Mouse (Mus musculus) kidney, embryonic 14.5 days (tissue): ENCODE data around the gene Vps25. TPM values are rescaled to one million over a fixed set of nuclear protein-coding genes. Genes with fewer than 3 reads are reported as not detected.

Experiments used
- ATAC-seq: fragments of 200-750 bp; cut with Nextera tagmentation; 2 replicates; pipeline ENCODE4 v1.8.0; 2017; ENCODE audit warnings: moderate number of reproducible peaks, mild to moderate bottlenecking, moderate TSS enrichment, moderate library complexity; ENCODE audit not compliant: low FRiP score, low TSS enrichment
- H3K27ac ChIP-seq: fragments of 300-500 bp; sonication (generic); 2 replicates; pipeline ENCODE4 v1.5.1; 2014; ENCODE audit warnings: low read depth, mild to moderate bottlenecking, low read length, moderate library complexity, mixed read lengths
- H3K27me3 ChIP-seq: fragments of 300-500 bp; sonication (generic); 2 replicates; pipeline ENCODE4 v1.6.1; 2014; ENCODE audit warnings: mild to moderate bottlenecking, low read length; ENCODE audit not compliant: control insufficient read depth, insufficient read depth
- H3K36me3 ChIP-seq: fragments of 300-500 bp; sonication (generic); 2 replicates; pipeline ENCODE4 v1.6.1; 2014; ENCODE audit warnings: low read length, mixed read lengths; ENCODE audit not compliant: control insufficient read depth, insufficient read depth
- H3K4me1 ChIP-seq: fragments of 300-500 bp; sonication (generic); 2 replicates; pipeline ENCODE4 v1.6.1; 2014; ENCODE audit warnings: low read length, mixed read lengths; ENCODE audit not compliant: control insufficient read depth, insufficient read depth
- H3K4me2 ChIP-seq: fragments of 300-500 bp; sonication (generic); replicated peaks from 2 replicates; pipeline ENCODE4 v1.6.1; 2014; ENCODE audit warnings: low read depth, mild to moderate bottlenecking, low read length
- H3K4me3 ChIP-seq: fragments of 300-500 bp; sonication (generic); 2 replicates; pipeline ENCODE4 v1.5.1; 2014; ENCODE audit warnings: mild to moderate bottlenecking, low read length
- H3K9ac ChIP-seq: fragments of 300-500 bp; sonication (generic); 2 replicates; pipeline ENCODE4 v1.6.1; 2014; ENCODE audit warnings: low read depth, mild to moderate bottlenecking, low read length, moderate library complexity
- H3K9me3 ChIP-seq: fragments of 300-500 bp; sonication (generic); 2 replicates; pipeline ENCODE4 v1.6.1; 2016; ENCODE audit warnings: low read length; ENCODE audit not compliant: control insufficient read depth
- WGBS: fragments of 180-500 bp; shearing (Covaris S2); extraction: QIAGEN DNeasy Blood & Tissue Kit; methylation state at CpG from one replicate; pipeline ENCODE4 v1.1.7; 2014; 5-methylcytosine and 5-hydroxymethylcytosine counted together
- polyA plus RNA-seq: library from polyadenylated mRNA; unstranded; fragments of >200 nt; fragmentation: Nextera tagmentation; extraction: Ambion mirVana; gene quantifications from 2 replicates; pipeline ENCODE4 v1.2.1, GENCODE M21; 2014

Vps25 gene
- polyA plus RNA-seq, result 154 and 160 TPM in 2 replicates

DNA sequence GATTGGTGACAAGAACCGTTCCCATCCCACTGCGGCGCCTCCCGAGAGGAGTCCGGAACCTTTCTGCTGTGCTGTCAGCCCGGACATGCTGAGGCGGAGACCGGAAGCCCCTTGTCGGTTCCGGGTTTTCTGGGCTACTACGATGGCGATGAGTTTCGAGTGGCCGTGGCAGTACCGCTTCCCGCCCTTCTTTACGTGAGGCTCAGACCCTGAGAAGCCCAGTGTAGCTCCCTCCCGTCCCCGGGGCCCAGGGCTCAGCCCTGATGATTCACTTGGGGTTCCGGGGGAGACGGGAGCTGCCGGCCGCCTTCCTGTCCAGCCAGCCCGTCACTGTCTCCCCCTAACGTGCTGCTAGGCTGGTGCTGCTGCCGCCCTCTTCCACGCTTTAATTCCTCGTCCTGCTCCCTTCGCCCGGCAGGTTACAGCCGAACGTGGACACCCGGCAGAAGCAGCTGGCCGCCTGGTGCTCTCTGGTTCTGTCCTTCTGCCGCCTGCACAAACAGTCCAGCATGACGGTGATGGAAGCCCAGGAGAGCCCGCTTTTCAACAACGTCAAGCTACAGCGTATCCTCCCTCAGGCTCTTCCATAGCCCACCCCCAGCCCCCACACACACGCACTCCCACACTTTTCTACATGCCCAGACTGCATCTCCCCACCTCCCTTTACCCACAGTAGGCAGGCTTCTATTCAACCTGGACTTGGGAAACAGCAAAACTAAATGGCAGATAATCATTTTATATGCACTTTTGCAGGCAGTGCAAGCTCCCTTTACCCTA, at the start of gene Vps25:
TSS of gene Vps25 (plus strand) at position 95 of the 777 bp plus-strand sequence.
- Histone ChIP-seq H3K27me3 (no peaks in the 10 kb centered on the region), H3K9me3 (no peaks in the 10 kb centered on the region), H3K4me3 (peak within 1 kb of the TSS; percentile 60), H3K4me1 (peaks cover 21% of the 10 kb centered on the region), H3K4me2 (peak within 1 kb of the TSS; percentile 65), H3K9ac (peak within 1 kb of the TSS; percentile 71), H3K27ac (peak within 1 kb of the TSS; percentile 81), H3K36me3 (peaks cover 13% of the 10 kb centered on the region; the same call in 1 of the 2 replicates)
- WGBS, result under 1% methylated on average over 40 of the region's 40 CpGs
- ATAC-seq, result peak; percentile 74

DNA sequence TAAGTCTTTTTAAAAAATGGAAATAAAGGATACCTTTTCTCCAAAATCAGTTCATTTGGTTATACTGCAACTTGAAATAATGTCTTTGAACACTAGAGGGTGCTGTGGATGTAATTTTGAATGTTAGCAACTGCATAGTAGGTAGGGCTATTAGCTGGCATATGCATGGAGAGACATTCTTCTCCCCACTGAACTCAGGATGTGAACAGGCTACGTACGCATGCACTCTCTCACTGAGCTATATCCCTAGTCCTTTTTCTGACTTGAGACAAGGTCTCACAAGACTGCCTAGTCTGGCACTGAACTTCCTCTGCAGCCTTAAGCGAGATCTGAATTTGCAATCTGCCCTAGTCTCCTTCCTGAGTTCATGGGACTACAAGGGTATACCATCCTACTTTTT, 41.5 kb upstream of the Vps25 start:
- H3K27ac ChIP-seq, result 0 out of 2 replicates have a peak overlapping the region, but pooled peaks have one; percentile 47
- no peak overlapping the region for H3K4me2 ChIP-seq
- no peaks in the 10 kb centered on the region for H3K27me3 ChIP-seq
- H3K9me3 ChIP-seq, result no peaks in the 10 kb centered on the region
- no peaks in the 10 kb centered on the region for H3K4me1 ChIP-seq
- H3K9ac ChIP-seq, result no peak overlapping the region
- 33% methylated on average over 3 of the region's 3 CpGs for WGBS
- ATAC-seq, result peak; percentile 77; the same call in 1 of the 2 replicates
- H3K36me3 ChIP-seq, result peaks cover 70% of the 10 kb centered on the region
- no peak overlapping the region for H3K4me3 ChIP-seq

DNA sequence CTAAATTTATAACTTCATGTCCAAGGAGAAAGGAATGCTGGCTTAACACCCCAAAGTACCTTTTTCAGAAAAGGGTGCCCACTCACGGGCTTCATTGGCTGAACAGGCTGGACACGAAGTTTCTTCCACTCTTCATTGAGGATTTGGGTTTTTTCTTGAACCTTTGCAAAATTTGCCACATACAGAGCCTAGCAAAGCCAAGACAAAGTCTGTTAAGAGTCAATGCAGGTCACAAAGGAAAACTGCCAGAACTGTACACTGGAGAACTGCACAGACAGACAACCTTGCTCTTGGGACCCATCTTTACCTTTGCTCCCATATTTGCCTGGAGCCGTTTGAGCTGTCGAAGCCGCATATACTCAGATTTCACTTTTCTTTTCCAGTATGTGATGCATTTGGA, 36.6 kb upstream of the Vps25 start:
- Histone ChIP-seq H3K4me3 (no peak overlapping the region), H3K27me3 (no peaks in the 10 kb centered on the region), H3K9me3 (no peaks in the 10 kb centered on the region), H3K4me1 (peaks cover 15% of the 10 kb centered on the region), H3K4me2 (no peak overlapping the region), H3K9ac (no peak overlapping the region), H3K36me3 (peaks cover 37% of the 10 kb centered on the region), H3K27ac (no peak overlapping the region)
- WGBS, result 88% methylated on average over 5 of the region's 5 CpGs
- no peak for ATAC-seq

DNA sequence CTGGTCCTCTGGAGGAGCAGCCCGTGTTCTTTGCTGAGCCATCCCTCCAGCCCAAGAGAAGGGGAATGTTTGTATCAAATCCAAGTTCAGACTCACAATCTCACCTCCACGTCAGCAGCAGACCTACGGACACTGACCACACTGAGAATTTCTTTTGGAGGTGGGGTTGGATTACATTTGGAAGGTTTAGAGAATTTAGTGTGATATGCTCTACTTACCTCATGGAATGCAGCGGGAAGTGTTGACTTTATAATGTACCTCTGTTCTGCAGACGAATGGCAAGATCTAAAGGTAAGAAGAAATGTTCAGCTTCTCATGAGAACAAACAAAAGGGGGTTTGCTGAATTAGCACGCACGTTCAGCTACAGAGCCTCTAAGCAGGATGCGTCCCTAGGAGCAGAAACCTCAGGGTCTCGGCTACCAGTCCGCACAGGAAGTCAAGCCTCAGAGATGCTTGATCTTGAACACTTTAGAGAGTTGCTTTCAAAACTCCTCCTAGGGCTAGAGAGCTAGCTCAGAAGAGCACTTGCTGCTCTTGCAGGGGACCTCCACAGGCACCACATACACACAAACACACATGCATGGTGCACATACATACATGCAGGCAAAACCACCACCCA, 35.0 kb upstream of the Vps25 start:
- H3K9ac ChIP-seq, result no peak overlapping the region
- peaks cover 32% of the 10 kb centered on the region for H3K36me3 ChIP-seq
- H3K9me3 ChIP-seq, result no peaks in the 10 kb centered on the region
- H3K4me1 ChIP-seq, result peaks cover 15% of the 10 kb centered on the region
- H3K27ac ChIP-seq, result peak overlapping the region; percentile 18; the same call in 1 of the 2 replicates
- no peak overlapping the region; the same call in 1 of the 2 replicates for H3K4me2 ChIP-seq
- 49% methylated on average over 10 of the region's 10 CpGs for WGBS
- H3K27me3 ChIP-seq, result no peaks in the 10 kb centered on the region
- no peak overlapping the region for H3K4me3 ChIP-seq
- ATAC-seq, result no peak

DNA sequence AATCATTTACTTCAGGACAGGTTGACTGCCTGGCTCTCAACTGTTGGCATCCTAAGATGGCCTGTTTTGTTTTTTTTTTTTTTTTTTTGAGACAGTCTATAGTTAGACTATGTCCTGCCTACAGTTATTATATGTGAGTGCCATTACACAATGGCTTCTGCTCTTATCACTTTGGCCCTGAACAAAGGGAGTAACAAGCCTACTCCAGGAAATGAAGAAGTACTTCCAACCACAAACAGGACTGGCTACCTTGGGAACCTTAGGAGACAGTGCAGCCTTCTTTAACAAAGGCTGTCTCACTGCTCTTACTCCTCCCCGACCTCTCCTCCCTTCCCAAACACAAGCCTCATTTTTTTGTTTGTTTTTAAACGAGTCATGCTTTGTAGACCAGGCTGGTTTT, 32.7 kb upstream of the Vps25 start:
- 9% methylated on average over 2 of the region's 2 CpGs for WGBS
- H3K4me1 ChIP-seq, result peaks cover 20% of the 10 kb centered on the region
- H3K4me3 ChIP-seq, result no peak overlapping the region
- no peak overlapping the region for H3K9ac ChIP-seq
- no peaks in the 10 kb centered on the region for H3K27me3 ChIP-seq
- H3K9me3 ChIP-seq, result no peaks in the 10 kb centered on the region
- H3K36me3 ChIP-seq, result peaks cover 13% of the 10 kb centered on the region; the same call in 1 of the 2 replicates
- no peak for ATAC-seq
- peak overlapping the region; percentile 3 for H3K4me2 ChIP-seq
- H3K27ac ChIP-seq, result peak overlapping the region; percentile 87

DNA sequence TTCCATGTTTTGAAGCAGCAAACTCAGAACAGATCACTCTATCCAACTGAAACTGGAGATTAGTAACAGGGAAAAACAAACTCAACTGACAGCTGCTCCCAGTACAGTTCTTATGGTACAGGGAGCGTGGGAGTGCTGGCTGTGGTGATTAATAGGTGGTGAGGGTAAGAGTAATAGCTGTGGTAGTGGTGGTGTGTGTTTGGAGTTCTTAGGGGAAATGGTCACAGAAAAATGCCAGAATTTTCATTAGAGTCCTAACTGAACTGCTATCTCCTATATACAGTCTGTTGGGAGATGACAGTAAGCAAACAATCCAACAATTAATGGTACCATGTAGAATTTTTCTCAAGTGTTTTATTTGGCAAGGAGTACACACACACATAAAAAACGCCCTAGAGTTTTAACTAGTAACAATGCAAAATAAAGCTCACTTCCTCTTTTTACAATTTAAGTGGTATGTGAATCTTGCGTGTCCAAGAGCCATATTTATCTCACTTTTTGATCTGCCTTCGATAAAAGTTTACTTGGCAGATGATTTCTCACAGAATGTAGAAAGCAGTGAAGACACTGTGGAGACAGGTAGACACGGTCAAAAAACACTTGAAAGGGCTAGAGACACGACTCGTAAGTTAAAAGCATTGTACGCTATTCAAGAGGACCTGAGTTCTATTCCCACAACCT, 32.1 kb upstream of the Vps25 start:
- peak overlapping the region; percentile 3 for H3K4me2 ChIP-seq
- H3K27me3 ChIP-seq, result no peaks in the 10 kb centered on the region
- WGBS, result 51% methylated on average over 8 of the region's 8 CpGs
- H3K4me3 ChIP-seq, result no peak overlapping the region
- peak; percentile 73; the same call in 1 of the 2 replicates for ATAC-seq
- H3K4me1 ChIP-seq, result peaks cover 20% of the 10 kb centered on the region
- peak overlapping the region; percentile 87 for H3K27ac ChIP-seq
- no peak overlapping the region for H3K9ac ChIP-seq
- peaks cover 7% of the 10 kb centered on the region; the same call in 1 of the 2 replicates for H3K36me3 ChIP-seq
- no peaks in the 10 kb centered on the region for H3K9me3 ChIP-seq

DNA sequence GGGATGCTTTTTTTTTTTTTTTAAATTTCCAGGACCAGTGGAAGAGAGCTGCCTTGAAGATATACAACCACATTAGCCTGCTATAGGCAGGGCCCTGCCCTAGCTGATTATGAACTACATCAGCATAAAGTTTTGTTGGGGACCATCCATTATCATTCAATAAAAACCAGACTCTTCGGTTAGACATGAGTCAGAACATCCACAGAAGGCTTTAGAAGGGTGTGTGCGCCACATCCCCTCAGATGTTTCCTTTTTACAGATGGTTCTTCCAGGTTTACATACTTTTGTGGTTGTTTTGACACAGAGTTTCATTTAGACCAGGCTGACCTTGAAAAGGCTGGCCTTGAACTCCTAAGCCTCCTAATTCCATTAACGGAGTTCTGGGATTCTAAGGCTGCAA, 29.2 kb upstream of the Vps25 start:
- Histone ChIP-seq H3K36me3 (no peaks in the 10 kb centered on the region), H3K4me1 (peaks cover 18% of the 10 kb centered on the region), H3K9me3 (no peaks in the 10 kb centered on the region), H3K4me3 (no peak overlapping the region), H3K4me2 (no peak overlapping the region), H3K9ac (no peak overlapping the region), H3K27me3 (no peaks in the 10 kb centered on the region), H3K27ac (no peak overlapping the region)
- no peak for ATAC-seq
- WGBS, result 86% methylated on average over 3 of the region's 3 CpGs

DNA sequence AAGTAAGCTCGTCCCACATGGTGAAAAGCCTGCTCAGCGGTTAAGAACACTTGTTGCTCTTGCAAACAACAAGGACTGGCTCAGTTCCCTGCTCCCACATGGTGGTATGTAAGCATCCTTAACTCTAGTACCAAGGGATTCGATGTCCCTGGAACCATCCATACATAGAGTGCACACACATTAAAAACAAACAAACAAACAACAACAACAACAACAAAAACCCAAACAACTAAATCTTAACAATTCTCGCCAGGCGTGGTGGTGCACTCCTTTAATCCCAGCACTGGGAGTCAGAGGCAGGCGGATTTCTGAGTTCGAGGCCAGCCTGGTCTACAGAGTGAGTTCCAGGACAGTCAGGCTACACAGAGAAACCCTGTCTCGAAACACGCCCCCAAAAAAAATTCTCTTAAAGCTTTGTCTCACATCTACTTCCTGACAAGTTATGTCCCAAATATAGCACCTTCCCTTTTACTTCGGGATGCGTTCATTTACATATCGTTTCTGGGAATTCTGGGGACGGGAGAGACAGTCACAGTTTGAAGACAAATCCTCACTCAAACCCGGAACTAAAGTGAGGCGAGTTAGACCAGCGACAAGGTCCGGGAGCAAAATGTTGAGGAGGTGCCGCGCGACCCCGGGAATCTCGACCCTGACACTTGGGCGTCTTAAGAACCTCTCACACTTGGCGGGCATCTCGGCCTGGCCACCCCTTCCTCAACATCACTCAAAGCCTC, 28.0 kb upstream of the Vps25 start:
- no peaks in the 10 kb centered on the region for H3K9me3 ChIP-seq
- peak overlapping the region; percentile 86 for H3K4me3 ChIP-seq
- peak overlapping the region; percentile 86 for H3K27ac ChIP-seq
- 20% methylated on average over 25 of the region's 25 CpGs for WGBS
- peak overlapping the region; percentile 84 for H3K4me2 ChIP-seq
- H3K9ac ChIP-seq, result peak overlapping the region; percentile 82
- no peaks in the 10 kb centered on the region for H3K27me3 ChIP-seq
- no peak for ATAC-seq
- no peaks in the 10 kb centered on the region for H3K36me3 ChIP-seq
- peaks cover 27% of the 10 kb centered on the region for H3K4me1 ChIP-seq
